Mouse (Mus musculus) frontal cortex, postnatal 25 days (tissue): Measurements from ENCODE around the gene Pxt1.
A peak's percentile ranks its signal among the peaks of the same experiment; 100 is the strongest.

Source experiments
- DNase-seq, 2 experiments: peaks; one replicate each; pipeline ENCODE4 v3.0.0; 2022; ENCODE audit warnings: low spot score in 2 of 2

Pxt1 gene

DNA sequence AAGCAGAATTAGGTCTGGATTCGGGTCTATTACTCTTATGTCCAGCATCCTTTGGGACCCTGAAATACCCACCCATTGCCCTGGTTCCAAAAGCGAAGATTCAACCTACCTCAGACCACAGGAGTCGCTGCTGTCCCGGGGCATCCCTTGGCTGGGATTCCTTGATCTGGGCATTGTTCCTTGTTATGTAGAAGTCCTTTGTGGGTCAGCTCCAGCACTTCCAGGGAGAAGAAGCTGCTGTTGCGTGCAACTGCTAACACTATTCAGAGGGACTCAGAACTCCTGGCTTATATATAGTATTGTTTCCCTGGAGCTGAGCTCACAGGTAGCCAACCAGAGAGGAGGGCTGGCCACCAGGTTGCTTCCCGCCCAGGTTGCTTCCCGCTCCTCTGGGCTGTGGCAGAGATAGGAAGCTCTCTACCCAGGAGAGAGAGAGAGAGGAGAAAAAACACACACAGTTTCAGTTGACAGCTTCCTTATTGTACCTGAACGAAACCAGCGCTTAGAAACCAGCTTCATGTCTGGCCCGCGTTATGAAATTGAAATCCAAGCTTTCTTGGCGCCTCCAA is 28.5 kb downstream of the Pxt1 start, which contains the start of gene 4930539E08Rik:
Gene 4930539E08Rik, minus strand, starts transcription at position 265 of the 569 bp plus-strand sequence.
- no peak for DNase-seq

DNA sequence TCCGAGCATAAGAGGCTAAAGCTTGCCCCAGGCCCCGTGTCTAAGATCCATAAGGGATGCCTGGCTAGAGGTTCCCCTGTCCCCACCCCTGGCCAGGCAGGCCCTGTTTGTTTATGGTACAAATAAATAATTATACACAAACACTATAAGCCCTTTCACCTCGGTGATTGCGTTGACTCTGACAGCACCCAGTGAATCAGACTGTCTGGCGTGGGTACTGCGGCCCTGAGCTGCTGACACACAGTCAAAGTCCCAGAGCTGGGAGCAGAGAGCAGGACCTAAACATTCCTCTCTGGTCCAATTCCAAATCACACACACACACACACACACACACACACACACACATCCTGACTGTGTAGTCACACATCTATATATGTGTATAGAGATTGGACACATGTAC is 29.7 kb downstream of the Pxt1 start:
- no peak for DNase-seq

DNA sequence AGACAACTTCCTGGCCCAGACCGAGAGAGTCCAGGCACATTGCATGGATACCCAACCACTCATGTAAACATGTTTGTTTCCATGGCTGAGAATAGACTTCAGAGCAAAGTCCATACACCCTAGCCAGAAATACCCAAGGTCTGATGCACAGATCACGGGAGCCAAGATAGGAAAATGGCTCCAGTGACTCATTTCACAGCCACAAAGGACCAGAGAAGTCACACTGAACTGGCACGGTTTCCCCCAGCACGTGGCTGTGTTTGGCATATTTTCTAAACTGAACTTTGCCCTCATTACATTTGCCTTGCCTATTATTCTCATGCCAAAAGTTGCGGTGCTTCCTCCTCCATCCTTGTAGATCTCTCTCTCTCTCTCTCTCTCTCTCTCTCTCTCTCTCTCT is 30.4 kb downstream of the Pxt1 start:
- DNase-seq = no peak

DNA sequence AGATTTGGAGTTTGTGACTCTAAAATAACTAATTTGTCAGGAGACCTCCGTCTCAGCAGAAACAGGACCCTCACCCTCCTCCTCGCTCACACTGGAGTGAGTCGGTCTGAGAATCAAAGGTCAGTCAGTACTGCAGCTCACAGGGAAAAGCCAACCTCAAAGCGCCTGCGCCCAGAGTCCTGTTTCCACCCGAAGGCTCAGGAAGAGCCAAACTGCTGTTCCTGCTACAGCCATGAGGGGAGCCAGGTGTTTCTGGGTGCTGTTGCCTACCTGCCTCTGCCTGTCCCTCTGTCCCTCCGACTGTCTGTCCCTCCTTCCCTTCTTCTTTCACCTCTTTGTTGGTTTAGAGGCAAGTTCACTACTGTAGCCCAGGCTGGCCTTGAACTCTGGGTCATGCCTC is 33.5 kb downstream of the Pxt1 start:
- DNase-seq = no peak

DNA sequence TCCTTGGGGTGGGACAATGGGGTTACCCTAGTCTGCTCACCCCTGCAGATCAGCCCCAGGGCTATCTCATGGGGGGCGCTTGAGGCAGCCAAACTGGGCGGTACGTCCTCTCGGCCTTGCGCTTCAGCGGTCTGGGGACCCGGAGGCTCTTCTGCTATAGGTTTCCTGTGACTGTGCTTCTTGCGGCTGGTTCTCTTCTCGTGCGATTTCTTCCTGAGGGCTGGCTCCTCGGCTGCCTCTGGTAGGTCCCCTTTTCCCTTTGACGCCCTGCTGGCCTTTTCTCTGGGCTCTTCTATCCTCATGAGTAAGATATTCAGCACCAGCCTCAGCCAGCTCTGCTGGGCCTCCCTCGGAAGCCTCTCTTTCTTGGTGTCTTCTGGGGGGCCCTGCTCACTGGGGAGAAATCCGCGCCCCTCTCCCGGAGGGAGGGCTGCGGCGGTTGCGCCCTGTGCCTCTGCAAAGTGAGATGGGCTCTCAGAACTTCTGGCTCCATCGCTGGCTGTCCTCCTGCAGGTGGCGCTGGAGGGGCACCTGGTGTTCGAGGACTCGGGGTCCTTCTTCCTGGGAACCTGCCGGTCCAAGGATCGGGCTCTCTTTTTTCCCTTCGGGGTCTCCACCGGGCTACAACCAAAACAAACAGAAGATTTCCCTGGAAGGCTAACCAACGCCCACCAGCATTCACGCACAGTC is 34.2 kb downstream of the Pxt1 start:
- peak in 1 of 2 experiments; percentile 28 for DNase-seq

DNA sequence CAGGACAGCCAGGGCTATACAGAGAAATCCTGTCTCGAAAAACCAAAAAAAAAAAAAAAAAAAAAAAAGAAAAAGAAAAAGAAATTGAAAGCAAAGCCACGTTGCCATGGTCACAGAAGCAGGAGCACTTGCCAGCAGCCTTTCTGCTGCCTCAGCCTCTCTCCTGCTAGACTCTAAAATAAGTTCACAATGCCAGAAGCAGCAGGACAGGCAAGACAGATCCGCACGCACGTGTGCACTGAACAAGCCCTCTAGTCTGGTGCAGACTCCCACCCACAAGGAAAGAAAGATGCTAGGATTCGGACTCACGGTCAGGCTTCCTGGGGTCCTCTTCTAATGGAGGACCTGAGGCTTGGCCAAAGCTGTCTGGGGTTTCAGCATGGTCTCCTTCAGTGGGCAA is 35.7 kb downstream of the Pxt1 start:
- peak in 1 of 2 experiments; percentile 21 for DNase-seq

DNA sequence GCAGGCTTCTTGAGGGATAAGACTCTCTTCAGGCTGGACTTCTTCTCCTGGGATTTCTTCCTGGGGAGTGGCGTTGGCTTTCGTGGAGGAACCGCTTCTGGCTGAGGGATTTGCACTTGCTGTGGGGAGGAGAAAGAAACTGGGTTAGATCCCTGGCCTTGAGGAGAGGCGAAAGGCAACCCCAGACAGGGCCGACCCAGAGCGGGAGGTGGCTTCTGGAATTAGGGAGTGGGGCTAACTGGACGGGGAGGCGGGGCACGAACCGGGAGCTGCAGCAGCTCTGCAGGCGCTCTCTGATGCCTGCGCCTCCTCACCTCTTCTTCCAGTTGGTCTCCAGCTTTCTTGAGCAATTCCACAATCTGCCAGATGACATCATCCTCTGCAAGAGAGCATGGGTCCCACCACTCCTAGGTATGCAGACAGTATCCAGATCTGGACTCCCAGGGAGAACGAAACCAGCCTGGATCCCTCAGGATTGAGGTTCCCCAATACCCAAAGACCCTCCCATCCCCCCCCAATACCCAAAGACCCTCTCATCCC is 38.2 kb downstream of the Pxt1 start:
- DNase-seq = peak in 1 of 2 experiments; percentile 46

DNA sequence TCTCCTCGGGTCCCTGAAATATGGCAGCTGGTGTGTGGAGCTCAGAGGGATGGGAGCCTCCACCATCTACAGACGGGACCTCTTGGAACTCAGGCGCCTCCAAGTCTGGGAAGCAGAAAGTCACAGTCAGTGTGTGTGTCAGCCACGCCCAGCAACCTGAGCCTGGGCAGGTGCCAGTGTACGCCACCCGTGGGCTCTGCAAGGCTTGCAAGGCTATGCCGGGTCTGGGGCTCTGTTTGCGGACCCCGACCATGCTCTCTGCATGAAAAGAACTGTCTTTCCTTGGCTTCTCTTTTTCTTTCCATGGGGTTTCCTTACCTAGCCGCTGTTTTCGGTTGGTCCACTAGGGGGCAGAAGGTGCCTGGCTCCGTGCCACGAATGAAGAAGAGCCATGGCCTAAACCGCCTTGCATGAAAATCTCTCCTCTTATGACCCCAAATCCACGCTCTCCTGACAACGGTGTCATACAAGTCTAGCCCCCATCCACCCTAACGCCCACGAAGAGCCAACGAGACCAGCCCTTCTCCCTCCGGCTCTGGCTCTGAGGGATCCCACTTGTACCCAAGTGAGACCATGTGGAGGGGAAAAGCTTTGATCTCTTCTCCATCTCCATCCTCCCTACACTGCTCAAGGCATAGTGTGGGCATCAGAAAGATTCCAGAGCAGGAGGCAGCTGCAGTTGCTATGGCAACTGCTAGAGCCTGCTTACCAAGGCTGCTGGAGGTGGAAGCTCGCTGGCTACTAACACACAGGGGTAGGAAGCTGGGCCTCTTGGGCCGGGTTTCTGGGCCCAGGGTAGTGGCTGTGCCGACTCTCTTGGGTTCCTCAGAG is 38.9 kb downstream of the Pxt1 start:
- DNase-seq = peak; percentile 64 to 69

DNA sequence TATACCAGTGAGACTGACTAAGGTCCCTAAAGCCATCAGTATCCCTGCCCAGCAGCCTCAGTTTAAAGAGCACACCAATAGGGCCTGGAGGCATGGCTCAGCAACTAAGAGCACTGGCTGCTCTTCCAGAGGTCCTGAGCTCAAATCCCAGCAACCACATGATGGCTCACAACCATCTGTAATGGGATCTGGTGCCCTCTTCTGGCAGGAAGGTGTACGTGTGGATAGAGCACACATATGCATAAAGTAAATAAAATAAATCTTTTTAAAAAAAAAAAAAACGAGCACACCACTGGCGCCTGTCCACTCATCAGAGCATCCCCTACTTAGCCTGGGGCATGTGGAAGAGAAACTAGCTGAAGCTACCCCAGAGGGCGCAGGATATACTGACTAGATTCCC is 42.1 kb downstream of the Pxt1 start:
- DNase-seq = no peak

DNA sequence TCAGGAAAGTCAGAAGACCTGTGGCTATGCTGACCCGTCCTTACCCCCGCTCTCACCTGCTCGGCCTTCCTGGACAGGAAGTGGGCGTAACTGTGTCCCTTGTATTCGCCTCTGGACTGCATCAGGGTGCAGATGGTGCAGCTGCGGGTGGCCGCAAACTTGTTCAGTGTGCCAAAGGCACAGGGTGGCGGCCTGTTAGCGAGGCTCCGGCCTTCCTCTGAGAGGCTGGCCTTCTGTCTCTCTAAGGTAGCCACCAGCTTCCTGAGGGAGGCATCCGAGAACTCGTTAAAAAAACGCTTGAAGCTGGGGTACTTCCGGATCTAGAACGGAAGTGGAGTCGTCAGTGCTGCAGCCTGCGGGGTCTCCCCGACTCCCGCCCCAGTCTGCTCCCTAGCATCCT is 44.2 kb downstream of the Pxt1 start:
- no peak for DNase-seq

DNA sequence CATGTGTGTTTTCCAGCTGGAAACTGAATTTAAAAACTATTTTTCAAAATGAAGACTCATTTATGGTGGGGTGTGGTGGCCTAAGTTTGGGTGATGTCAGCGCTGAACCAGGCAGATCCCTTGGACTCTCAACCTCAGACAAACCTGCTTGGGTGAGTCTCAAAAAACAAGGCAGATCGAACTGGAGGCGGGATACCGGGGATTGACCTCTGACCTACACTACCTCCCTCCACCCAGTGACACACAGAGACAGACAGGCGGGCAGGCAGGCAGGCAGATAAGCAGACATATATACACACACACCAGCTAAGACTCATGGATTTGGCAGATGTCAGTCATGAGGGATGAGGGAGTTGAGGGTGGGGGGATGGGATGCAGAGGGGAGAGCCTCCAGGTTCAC is 45.4 kb downstream of the Pxt1 start:
- no peak for DNase-seq

DNA sequence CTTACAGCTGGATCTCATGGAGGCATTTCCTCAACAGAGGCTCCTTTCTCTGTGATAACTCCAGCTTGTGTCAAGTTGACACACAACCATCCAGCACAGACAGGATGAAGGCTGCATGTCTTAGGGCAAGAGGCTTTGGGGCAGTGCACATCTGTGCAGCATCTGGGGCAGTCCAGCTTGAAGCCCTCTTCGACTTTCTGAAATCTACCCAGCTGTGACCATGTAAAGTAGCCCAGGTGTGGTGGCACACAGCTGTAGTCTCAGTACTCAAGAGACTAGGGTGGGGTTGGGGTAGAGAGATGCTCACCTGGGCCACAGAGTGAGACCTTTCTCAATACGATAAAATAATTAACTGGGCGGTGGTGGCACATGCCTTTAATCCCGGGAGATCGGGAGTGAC is 45.8 kb downstream of the Pxt1 start:
- DNase-seq = no peak

DNA sequence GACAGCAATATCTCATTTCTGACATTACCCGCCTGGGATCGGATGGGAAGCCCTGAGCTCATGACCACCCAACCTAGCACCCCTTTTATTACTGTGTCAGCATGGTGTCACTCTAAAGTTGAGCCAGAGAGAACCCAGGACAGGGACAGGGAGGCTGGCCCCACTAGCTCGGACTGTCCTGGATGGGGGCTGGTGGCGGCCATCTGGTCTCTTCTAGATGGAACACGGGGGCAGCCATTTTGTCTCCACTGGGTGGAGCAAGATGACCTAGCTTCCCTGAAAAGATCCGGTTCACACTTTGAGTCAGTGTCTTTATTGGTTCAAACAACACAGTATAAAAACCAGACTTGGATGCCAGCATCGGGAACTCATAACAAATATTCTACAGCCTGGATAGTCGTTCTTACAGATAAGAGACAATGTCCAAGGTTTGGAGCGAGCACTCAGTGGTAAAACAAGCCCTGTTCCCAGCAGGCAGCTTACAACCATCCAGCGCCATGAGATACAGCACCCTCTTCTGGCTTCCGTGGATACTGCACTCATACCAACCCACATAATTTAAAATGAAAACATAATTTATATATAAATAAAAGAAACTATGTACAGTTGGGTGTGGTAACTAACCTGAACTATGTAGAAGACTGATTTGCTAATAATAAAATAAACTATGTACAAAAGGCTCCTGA is 47.4 kb downstream of the Pxt1 start:
- DNase-seq = no peak

DNA sequence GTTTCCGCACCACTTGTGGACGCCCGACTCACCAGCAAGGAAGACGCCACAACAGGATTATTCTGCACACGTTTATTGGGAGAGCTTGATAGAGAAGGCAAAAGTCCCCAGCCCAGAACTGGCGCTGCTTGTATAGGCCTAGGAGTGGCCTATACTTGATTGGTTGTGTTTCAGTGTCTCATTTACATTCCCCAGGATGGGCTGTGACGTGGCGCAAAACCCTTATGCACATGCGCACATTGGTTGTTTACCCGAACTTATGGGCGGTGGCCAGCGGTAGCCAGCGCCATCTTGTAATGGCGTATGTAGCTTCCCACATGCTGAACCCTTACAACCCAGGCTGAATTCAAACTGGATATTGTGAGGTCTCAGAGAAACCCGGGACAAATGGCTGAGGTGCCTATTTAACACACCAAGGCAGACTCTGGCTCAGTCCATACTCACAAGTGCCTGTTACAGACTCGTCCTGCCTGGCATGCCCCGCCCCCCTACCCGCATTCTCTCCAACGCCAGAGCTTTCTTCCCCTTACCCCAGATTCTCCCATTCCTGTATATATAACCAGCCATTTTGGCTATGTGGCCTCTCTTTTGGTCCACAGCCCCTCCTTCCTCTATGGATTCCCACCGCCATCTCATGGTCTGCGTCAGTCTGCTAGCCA is 48.3 kb downstream of the Pxt1 start:
- DNase-seq = no peak

DNA sequence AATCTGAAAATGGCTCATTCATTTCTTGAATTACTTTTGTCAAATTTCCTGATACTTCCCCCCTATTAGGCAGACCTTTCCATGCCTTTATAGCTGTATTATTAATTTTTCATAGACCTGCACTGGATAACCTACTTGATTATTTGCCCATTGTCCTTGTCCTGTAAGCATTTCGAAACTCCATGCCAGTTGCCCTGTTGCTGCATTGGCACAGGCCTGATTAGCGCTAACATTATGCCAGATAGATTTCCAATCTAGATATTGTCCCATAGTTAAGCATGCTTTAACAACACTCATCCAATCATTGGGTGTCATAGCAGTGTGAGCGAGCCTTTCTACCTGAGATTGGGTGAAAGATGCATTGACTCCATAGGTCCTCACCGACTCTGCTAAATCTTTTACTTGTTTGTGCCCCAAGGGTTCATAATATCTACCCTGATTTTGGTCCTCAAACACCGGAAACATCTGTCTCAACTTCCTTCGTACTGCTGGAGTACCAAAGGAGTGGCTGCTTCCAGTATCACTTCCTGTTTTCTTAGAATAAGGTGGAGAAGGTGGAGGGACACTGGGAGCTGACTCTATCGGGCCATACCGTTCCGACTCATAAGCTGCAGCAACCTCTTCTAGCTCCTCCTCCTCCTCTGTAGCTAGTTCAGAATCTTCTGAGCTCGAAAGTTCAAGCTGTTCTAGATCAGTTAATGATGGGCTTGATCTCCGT is 49.4 kb downstream of the Pxt1 start:
- DNase-seq = no peak

DNA sequence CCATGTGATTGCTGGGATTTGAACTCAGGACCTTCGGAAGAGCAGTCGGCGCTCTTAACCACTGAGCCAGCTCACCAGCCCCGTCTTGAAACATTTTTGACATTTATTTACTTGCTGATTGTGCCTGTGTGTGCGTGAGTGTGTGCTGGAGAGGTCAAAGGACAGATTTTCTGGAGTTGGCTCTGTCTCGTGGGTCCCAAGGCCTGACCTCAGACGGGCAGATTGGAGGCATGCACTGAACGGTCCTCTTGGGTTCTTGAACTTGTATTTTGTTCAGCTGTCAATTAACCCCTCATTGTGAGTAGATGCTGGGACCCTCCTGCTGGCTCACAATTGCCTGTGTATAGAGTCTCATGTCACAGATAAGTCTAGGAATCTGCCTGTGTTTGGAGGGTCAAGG is 57.4 kb downstream of the Pxt1 start:
- no peak for DNase-seq

DNA sequence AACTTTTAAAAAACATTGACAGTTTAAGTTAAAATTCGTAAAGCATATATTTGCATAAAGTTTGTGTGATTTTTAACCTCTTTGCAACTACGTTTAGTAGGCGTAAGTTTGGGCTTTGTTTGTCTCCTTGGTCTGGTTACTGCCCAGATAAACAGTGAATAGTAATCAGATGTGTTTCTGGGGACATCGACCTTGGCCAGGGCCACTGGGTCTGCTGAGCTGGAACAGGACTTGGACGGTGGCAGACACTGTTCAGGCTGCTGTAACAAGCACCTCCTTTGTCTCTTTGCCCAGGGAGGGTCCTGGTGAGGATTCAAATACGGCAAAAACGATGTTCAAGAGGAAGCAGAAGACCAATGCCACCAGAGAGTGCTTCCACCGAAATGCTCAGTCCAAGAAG is 58.4 kb downstream of the Pxt1 start:
- no peak for DNase-seq
